In the genomic region with DNA sequence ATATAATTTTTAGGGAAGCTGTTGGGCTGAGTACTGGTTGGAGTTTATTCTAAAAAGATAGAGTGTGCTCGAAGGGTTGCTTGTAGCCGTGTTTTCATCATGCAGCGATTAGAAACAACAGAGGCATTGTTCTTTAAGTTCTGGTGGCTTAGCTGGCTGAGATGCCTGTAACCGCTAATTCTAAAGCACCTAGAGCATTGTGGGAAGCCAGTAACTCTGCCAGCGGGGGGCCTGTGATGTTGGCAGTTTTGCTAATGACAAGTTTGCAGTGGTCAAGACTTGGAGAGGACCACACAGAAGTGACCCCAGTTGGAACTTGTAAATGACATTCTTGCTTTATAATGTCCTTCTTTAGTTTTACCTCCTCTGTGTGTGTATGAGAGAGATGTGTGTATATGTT, we compare ENCODE assay signal across 20 mouse cellular contexts. TPM values are rescaled to one million over a fixed set of nuclear protein-coding genes. Genes with fewer than 3 reads are reported as not detected.
DNase-seq lines count a peak whose midpoint lies in the region; ATAC-seq and TF ChIP-seq lines count a peak whose summit lies in the region.
"Had no signal": no experiment of that assay in that cellular context is flagged by ENCODE, and none has a peak within 500 bp of the region (broad histone marks: within the 10 kb centered on the region; RNA-seq: fewer than 3 reads in every experiment).

No protein-coding gene starts in this region.

- H3K27me3 ChIP-seq in forebrain, embryonic 14.5 days (replicated peaks; ENCODE audit: control insufficient read depth, insufficient read depth, low read length) = no peaks in the 10 kb centered on the region
- H3K27me3 ChIP-seq in forebrain, embryonic 13.5 days = no peaks in the 10 kb centered on the region
- no peaks in the 10 kb centered on the region for H3K27me3 ChIP-seq in lung, postnatal 0 days (replicated peaks; ENCODE audit: insufficient read depth, low read length)
- no peaks in the 10 kb centered on the region for H3K27me3 ChIP-seq in limb, embryonic 14.5 days (ENCODE audit: control insufficient read depth, insufficient read depth, low read length)

- 26% methylated on average over 5 of the region's 5 CpGs for WGBS in forebrain, embryonic 14.5 days
- 15% methylated on average over 5 of the region's 5 CpGs for WGBS in forebrain, embryonic 13.5 days
- WGBS in lung, postnatal 0 days = 53% methylated on average over 5 of the region's 5 CpGs
- 45% methylated on average over 5 of the region's 5 CpGs for WGBS in limb, embryonic 14.5 days

- no peaks in the 10 kb centered on the region; the same call in 1 of the 2 replicates for H3K4me1 ChIP-seq in forebrain, embryonic 14.5 days (ENCODE audit: control insufficient read depth, insufficient read depth, low read length)
- peaks cover 9% of the 10 kb centered on the region; the same call in 1 of the 2 replicates for H3K4me1 ChIP-seq in forebrain, embryonic 13.5 days
- H3K4me1 ChIP-seq in lung, postnatal 0 days (ENCODE audit: insufficient read depth, low read depth, low read length) = no peaks in the 10 kb centered on the region
- H3K4me1 ChIP-seq in limb, embryonic 14.5 days (ENCODE audit: control insufficient read depth, insufficient read depth, low read length) = peaks cover 2% of the 10 kb centered on the region; the same call in 1 of the 2 replicates

- TF ChIP-seq EP300 in lung, postnatal 0 days (IDR thresholded peaks at IDR 0.05) = no peak

- no peak overlapping the region for H3K9ac ChIP-seq in forebrain, embryonic 14.5 days (ENCODE audit: low read length)
- no peak overlapping the region for H3K9ac ChIP-seq in forebrain, embryonic 13.5 days
- no peak overlapping the region for H3K9ac ChIP-seq in lung, postnatal 0 days (replicated peaks; ENCODE audit: low read depth)
- no peak overlapping the region for H3K9ac ChIP-seq in limb, embryonic 14.5 days (ENCODE audit: low read depth, low read length, severe bottlenecking)
- H3K9ac ChIP-seq: liver, embryonic 14.5 days had no signal

- DNase-seq in forebrain, embryonic 14.5 days (ENCODE audit: low spot score) = peak; percentile 32
- peak; percentile 32 for DNase-seq in lung, postnatal 10 days
- no peak for DNase-seq in lung, postnatal 0 days (ENCODE audit: low spot score)
- peak; percentile 22 for DNase-seq in embryo, embryonic 11.5 days (ENCODE audit: low read depth, low spot score)
- DNase-seq in limb, embryonic 14.5 days (ENCODE audit: low spot score) = peak; percentile 32
- DNase-seq in adipocyte (ENCODE audit: low spot score) = no peak
- DNase-seq in adrenal gland, adult 8-10 months = no peak
- DNase-seq: B cell, adult 2 months; cerebellum, adult 2 months; gastrocnemius, postnatal 25 days; kidney, adult 11 months; kidney, postnatal 10 days had no signal

- H3K9me3 ChIP-seq in forebrain, embryonic 14.5 days (replicated peaks; ENCODE audit: control insufficient read depth, low read length) = no peaks in the 10 kb centered on the region
- H3K9me3 ChIP-seq in forebrain, embryonic 13.5 days (replicated peaks) = no peaks in the 10 kb centered on the region
- H3K9me3 ChIP-seq in lung, postnatal 0 days (ENCODE audit: low read length) = no peaks in the 10 kb centered on the region
- no peaks in the 10 kb centered on the region for H3K9me3 ChIP-seq in limb, embryonic 14.5 days (ENCODE audit: control insufficient read depth, low read length)

- 0 out of 2 replicates have a peak, but pooled peaks cover 5% of the 10 kb centered on the region for H3K36me3 ChIP-seq in forebrain, embryonic 14.5 days (ENCODE audit: control insufficient read depth, insufficient read depth, low read length)
- peaks cover 18% of the 10 kb centered on the region; the same call in 1 of the 2 replicates for H3K36me3 ChIP-seq in forebrain, embryonic 13.5 days (ENCODE audit: poor library complexity, severe bottlenecking)
- no peaks in the 10 kb centered on the region for H3K36me3 ChIP-seq in lung, postnatal 0 days (ENCODE audit: insufficient read depth, low read length)
- peaks cover 16% of the 10 kb centered on the region for H3K36me3 ChIP-seq in limb, embryonic 14.5 days (ENCODE audit: control insufficient read depth, insufficient read depth, low read length)

- H3K4me3 ChIP-seq in forebrain, embryonic 14.5 days (ENCODE audit: low read depth, low read length) = no peak overlapping the region
- H3K4me3 ChIP-seq in forebrain, embryonic 13.5 days = no peak overlapping the region
- no peak overlapping the region for H3K4me3 ChIP-seq in lung, postnatal 0 days (ENCODE audit: low read depth, low read length)
- H3K4me3 ChIP-seq in limb, embryonic 14.5 days (replicated peaks; ENCODE audit: low read length) = no peak overlapping the region

- H3K27ac ChIP-seq in forebrain, embryonic 14.5 days (ENCODE audit: low read depth, low read length) = no peak overlapping the region
- H3K27ac ChIP-seq in forebrain, embryonic 13.5 days = no peak overlapping the region
- H3K27ac ChIP-seq in lung, postnatal 0 days (ENCODE audit: low read length) = no peak overlapping the region
- H3K27ac ChIP-seq in limb, embryonic 14.5 days (replicated peaks; ENCODE audit: low read depth, low read length) = peak overlapping the region; percentile 46; the same call in 1 of the 2 replicates
- H3K27ac ChIP-seq: liver, embryonic 14.5 days had no signal

- TF ChIP-seq POLR2A in limb, embryonic 14.5 days (IDR thresholded peaks at IDR 0.05; ENCODE audit: borderline replicate concordance, extremely low read depth, insufficient read depth, insufficient read length) = no peak

- H3K4me2 ChIP-seq in forebrain, embryonic 14.5 days (ENCODE audit: low read length) = no peak overlapping the region
- no peak overlapping the region for H3K4me2 ChIP-seq in forebrain, embryonic 13.5 days
- H3K4me2 ChIP-seq in lung, postnatal 0 days (replicated peaks; ENCODE audit: low read depth, low read length) = no peak overlapping the region
- H3K4me2 ChIP-seq in limb, embryonic 14.5 days (replicated peaks; ENCODE audit: low read depth, low read length, severe bottlenecking) = no peak overlapping the region; the same call in 1 of the 2 replicates
- H3K4me2 ChIP-seq: heart, embryonic 11.5 days had no signal

- no peak for TF ChIP-seq CTCF in lung, postnatal 0 days (IDR thresholded peaks at IDR 0.05)

- ATAC-seq in forebrain, embryonic 14.5 days = no peak
- no peak for ATAC-seq in forebrain, embryonic 13.5 days
- no peak for ATAC-seq in lung, postnatal 0 days
- ATAC-seq in limb, embryonic 14.5 days (ENCODE audit: low FRiP score, low read depth) = no peak

RNA-seq across cellular contexts. Expression of a gene that starts 26.2 kb away (rescaled TPM):
- polyA plus RNA-seq in forebrain, embryonic 14.5 days (2014; fragmentation: Nextera tagmentation; extraction: Ambion mirVana) = 23.9 and 25.0 TPM in 2 replicates
- polyA plus RNA-seq in forebrain, embryonic 13.5 days (2015; fragmentation: Nextera tagmentation; extraction: Ambion mirVana) = 23.7 and 27.6 TPM in 2 replicates
- 4.6 and 4.7 TPM in 2 replicates for polyA plus RNA-seq in lung, postnatal 0 days (2015; fragmentation: Nextera tagmentation; extraction: Ambion mirVana)
- polyA plus RNA-seq in limb, embryonic 14.5 days (2012; rRNA removed) = 27.8 and 38.8 TPM in 2 replicates
- 35.4 and 35.8 TPM in 2 replicates for polyA plus RNA-seq in limb, embryonic 14.5 days (2014; fragmentation: Nextera tagmentation; extraction: Ambion mirVana)
- total RNA-seq in adrenal gland, adult 8-10 months (2022) = 10 to 100 TPM in 3 of 4 experiments, 1 to 10 TPM in 1; 8.9 to 15.1 (median 11.9) TPM

RNA-seq across cellular contexts. Expression of a gene that starts 27.2 kb away (rescaled TPM):
- 57.9 and 66.4 TPM in 2 replicates for polyA plus RNA-seq in forebrain, embryonic 14.5 days (2014; fragmentation: Nextera tagmentation; extraction: Ambion mirVana)
- polyA plus RNA-seq in forebrain, embryonic 13.5 days (2015; fragmentation: Nextera tagmentation; extraction: Ambion mirVana) = 45.8 and 51.1 TPM in 2 replicates
- 71.7 and 76.3 TPM in 2 replicates for polyA plus RNA-seq in lung, postnatal 0 days (2015; fragmentation: Nextera tagmentation; extraction: Ambion mirVana)
- 35.8 and 44.3 TPM in 2 replicates for polyA plus RNA-seq in limb, embryonic 14.5 days (2012; rRNA removed)
- 55.2 and 59.6 TPM in 2 replicates for polyA plus RNA-seq in limb, embryonic 14.5 days (2014; fragmentation: Nextera tagmentation; extraction: Ambion mirVana)
- 10 to 100 TPM; 54.4 to 81.5 (median 68.7) TPM for total RNA-seq in adrenal gland, adult 8-10 months (2022)

RNA-seq across cellular contexts. Expression of a gene that starts 34.4 kb away (rescaled TPM):
- not detected in 2 replicates for polyA plus RNA-seq in forebrain, embryonic 14.5 days (2014; fragmentation: Nextera tagmentation; extraction: Ambion mirVana)
- polyA plus RNA-seq in forebrain, embryonic 13.5 days (2015; fragmentation: Nextera tagmentation; extraction: Ambion mirVana) = not detected in 2 replicates
- polyA plus RNA-seq in lung, postnatal 0 days (2015; fragmentation: Nextera tagmentation; extraction: Ambion mirVana) = 0.33 and 0.82 TPM in 2 replicates
- polyA plus RNA-seq in limb, embryonic 14.5 days (2012; rRNA removed) = 0.06 and 0.09 TPM in 2 replicates
- polyA plus RNA-seq in limb, embryonic 14.5 days (2014; fragmentation: Nextera tagmentation; extraction: Ambion mirVana) = not detected in 2 replicates
- not detected for total RNA-seq in adrenal gland, adult 8-10 months (2022)
- total RNA-seq: common myeloid progenitor, adult 5-6 weeks; gastrocnemius, postnatal 25 days; heart, postnatal 25 days; left cerebral cortex, postnatal 10 days; megakaryocyte-erythroid progenitor cell, adult 5-6 weeks had no signal
- polyA plus RNA-seq: heart, embryonic 11.5 days; liver, embryonic 14.5 days; neural tube, embryonic 11.5 days had no signal

Comparison
In these comparisons a context has a peak if more than half of its experiments do, and no peak if none do; other contexts are left out.
1. DNase-seq: peak in forebrain, embryonic 14.5 days (single experiment), lung, postnatal 10 days (single experiment), embryo, embryonic 11.5 days (single experiment) and limb, embryonic 14.5 days (single experiment); none in lung, postnatal 0 days (single experiment), adipocyte (single experiment) and adrenal gland, adult 8-10 months (single experiment).